Mouse (Mus musculus) cerebellum, adult 2 months (tissue): ENCODE measurements around the gene Slc4a4.

ENCODE experiments used
- CTCF ChIP-seq: fragments of 200-500 bp; IDR thresholded peaks from 2 replicates; pipeline ENCODE4 v1.5.1; 2011; ENCODE audit warnings: low read depth, mild to moderate bottlenecking, control low read depth, low read length, moderate library complexity, borderline replicate concordance; ENCODE audit not compliant: insufficient read depth
- POLR2A ChIP-seq: fragments of 200-500 bp; IDR thresholded peaks from 2 replicates; pipeline ENCODE4 v1.6.1; 2011; ENCODE audit warnings: low read length, control low read depth, borderline replicate concordance; ENCODE audit not compliant: insufficient read depth

GRCm38 (mm10) chr5:89018537-89018936 lies 131.9 kb downstream of the Slc4a4 start:
- TF ChIP-seq CTCF, result no peak
- no peak for TF ChIP-seq POLR2A
